Mouse (Mus musculus) c-Kit-positive CD71-positive TER-119-positive erythroid progenitor cells, embryonic 14.5 days (primary cell): Measurements from ENCODE around the gene Dcdc2a.

Source experiments
- DNase-seq: peaks from one replicate; pipeline ENCODE4 v3.0.0-alpha.2; 2013; ENCODE audit warnings: low spot score

Dcdc2a gene

DNA sequence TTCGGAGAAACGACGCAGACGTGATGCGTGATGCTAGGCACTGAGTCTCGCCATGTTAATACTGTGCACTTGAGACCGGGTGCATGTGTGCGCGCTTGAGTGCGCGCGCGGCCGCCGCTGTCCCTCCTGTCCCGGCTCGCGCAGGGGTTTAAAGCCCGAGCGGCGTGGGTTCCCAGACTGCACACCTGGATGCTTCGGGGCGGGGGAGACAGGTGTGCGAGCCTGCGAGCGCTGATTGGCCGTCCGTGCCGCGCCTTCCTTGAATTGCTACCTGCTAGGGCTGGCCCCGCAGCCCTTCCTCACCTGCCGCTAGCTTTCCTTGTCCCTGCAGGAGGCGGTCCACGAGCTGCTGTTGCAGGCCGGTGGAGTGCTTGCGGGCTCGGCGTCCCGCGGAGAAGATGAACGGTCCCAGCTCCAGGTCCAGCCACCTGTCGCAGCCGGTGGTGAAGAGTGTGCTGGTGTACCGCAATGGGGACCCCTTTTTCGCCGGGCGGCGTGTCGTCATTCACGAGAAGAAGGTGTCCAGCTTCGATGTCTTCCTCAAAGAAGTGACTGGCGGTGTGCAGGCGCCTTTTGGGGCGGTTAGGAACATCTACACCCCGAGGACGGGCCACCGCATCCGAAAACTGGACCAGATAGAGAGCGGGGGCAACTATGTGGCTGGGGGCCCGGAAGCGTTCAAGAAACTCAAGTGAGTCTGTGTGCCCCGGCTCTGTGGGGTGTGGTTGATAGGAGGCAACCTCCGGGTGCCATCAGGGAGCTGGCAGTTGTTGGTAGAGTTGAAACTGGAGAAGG lies at the start of gene Dcdc2a:
TSS of gene Dcdc2a (plus strand) at position 132 of the 795 bp plus-strand sequence.
- DNase-seq, result no peak

DNA sequence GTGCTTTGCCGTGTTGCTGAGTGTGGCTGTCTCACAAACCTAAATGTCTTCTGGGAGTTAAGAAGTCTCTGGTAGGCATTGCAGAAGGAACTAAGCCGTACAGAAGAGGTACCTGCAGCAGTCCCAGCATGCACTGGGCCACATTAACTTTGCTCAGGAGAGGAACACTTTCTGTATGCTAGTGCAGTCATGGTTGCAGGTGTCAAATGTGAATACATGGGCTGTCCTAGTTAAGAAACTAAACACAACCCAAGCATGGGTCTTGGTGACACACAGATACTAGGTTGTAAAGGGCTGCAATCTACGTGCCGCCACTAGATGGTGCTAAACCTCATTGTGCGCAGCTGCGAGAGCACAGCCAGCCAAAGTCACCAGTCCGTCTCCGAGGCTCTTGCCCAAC lies 48.7 kb upstream of the Dcdc2a start:
- no peak for DNase-seq

DNA sequence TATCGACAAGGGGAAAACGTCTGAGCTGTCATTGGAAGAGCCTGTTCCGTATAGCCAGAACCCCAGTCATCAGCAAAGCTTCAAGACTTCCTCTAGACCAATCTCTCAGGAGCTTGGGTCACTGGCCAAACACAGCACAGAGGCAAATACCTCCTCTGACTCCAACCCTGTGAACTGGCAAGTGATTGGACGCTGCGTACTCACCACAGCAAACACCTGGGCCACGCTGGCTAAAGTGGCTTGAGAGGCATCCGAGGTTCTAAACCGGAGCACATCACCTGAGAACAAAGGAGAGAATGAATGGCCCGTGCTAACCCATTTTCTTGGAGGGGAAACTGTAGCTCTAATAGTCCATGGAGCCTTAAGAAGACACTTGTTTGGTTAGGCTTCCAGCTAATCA lies 37.5 kb upstream of the Dcdc2a start:
- DNase-seq, result no peak

DNA sequence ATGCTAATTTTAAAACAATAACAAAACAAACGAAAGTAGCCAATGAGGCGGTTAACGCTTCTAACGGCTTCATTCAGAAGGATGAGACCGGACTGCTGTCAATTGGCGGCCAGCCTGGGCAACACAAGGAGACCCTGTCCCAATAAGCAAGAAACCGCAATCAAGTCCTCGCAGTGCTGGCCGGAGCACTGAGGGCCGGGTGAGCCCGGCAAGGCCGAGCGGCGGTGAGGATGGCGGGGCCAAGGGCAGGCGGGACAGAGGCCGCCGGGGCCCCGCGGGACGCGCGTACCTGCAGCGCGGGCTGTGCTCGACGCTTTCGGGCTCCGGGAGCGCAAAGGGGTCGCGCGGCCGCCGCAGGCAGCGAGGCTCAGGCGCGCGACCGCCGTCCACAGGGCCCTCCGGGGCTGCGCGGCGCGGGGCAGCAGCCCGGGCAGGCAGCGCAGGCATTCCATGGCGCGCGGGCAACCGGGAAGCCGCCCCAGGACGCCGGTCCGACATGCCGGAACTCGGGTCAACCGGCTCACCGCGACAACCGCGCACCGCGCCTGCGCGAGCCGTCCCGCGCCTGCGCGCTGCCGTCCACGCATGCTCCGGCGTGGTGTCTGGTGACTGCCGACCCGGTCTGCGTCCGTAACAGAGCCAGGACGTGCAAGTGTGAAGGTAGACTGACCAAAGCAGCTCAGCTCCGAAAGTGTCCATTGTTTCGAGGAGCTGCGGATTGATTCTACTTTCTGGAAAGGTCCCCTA lies 35.8 kb upstream of the Dcdc2a start, which contains the start of gene Mrs2:
TSS of gene Mrs2 (minus strand) at position 587 of the 747 bp plus-strand sequence.
- peak; percentile 79 for DNase-seq

DNA sequence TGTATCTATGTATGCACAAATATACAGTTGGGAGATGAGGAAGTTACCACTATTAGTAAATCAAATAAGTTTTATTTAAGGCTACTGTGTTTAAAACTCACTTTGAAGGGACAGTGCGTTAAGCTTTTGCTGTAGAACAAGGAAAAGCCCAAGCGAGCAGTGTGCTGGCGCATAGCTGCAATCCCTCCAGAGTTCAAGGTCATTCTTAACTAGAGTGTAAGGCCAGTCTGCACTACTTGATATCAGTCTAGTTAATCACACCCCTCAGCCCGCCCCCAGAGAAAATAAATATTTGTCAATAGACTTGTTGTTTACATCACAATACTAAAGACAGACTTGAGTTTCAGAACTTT lies 35.3 kb upstream of the Dcdc2a start:
- no peak for DNase-seq

DNA sequence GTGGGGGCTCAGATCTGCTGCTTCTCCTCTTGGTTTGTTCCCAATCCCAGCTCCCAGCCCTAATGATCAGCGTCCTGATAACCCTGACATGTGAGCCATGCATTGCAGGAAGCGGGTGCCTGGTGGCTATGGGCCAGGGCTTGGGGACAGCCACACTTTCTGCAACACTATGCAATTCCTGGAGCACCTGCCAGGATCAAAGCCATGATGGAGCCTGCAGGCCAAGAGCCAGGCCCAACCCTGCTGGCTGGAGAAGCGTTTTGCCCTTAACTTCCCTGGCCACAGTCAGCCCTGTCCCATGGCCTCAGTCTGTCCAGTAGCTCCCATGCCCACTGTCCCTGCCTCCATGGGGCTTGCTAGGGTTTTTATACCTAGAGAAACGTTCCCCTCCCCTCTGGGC lies 33.4 kb upstream of the Dcdc2a start:
- DNase-seq, result no peak

DNA sequence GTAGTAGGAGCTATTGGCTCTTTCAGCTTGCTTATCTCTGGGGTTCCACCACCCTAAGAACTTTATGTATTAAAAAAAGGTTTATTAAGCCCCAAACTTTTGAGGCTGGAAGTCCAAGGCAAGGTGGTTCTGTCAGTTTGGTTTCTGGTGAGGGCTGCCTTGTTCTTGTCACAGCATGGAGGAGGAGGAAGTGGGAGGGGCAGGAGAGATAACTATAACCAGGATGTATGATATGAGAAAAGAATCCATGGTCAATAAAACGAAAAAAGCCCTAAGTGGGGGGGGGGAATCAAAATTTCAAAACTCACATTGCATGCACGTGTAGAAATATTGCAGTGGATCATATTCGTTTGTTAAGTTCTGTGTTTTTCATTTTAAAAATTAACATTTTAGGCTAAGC lies 32.7 kb upstream of the Dcdc2a start:
- no peak for DNase-seq

DNA sequence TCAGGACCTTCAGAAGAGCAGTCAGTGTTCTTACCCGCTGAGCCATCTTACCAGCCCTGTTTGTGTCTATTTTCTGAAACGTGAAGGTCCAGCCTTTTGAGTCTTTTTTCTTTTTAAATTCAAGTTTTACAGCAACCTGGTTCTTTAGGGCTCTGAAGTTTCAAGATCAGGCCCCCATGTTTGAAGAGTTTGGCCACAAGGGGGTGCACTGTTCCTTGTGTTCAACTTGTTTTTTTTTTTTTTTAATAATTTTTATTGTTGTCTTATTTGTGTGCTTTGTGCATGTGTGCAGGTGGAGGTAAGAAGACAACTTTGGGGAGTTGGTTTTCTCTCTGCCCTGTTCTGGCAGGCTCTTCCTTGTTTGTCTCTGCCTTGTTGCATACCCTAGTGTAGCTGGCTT lies 31.1 kb upstream of the Dcdc2a start:
- DNase-seq, result peak; percentile 35

DNA sequence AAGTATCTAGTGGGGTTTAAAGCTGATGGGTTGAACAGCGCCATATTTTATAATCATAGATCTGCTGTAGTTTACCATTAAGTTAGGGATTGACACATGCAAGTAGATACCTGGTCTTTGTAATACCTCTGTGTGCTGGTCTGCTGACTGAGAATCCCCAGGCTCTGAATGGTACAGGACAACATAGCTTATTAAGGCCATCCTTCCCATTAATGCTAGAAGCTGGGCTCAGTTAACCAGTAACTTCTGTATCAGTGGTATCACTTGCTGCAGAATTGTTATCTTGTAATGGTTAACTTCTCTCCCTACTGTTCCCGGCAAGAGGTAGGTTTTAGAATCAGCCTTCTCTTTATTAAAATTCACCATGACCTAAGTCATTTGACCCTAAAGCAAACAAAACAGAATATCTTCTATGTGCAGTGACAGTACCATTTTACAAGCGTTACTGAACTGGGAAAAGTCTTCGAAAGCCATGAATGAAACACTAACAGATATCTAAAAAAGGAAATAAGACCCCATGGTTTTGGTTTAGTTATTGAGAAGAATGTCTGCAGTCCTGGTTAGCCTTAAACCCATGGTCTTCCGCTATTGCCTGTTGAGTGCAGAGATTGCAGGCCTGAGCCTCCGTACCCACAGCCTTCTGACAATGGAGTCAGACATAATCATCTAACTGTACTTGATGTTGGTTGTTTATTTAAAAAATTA lies 29.2 kb upstream of the Dcdc2a start:
- DNase-seq, result no peak

DNA sequence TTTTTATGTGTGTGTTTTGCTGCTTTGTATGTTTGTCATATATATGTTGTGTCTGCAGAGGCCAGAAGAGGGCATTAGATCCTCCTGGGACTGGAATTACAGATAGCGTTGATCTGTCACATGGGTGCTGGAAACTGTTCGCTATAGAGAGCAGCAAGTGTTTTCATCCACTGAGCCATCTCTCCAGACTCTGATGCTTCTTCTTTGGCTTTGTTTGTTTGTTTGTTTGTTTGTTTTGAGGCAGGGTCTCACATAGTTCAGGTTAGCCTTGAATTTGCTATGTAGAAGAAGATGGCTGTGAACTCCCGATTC lies 28.7 kb upstream of the Dcdc2a start:
- no peak for DNase-seq

DNA sequence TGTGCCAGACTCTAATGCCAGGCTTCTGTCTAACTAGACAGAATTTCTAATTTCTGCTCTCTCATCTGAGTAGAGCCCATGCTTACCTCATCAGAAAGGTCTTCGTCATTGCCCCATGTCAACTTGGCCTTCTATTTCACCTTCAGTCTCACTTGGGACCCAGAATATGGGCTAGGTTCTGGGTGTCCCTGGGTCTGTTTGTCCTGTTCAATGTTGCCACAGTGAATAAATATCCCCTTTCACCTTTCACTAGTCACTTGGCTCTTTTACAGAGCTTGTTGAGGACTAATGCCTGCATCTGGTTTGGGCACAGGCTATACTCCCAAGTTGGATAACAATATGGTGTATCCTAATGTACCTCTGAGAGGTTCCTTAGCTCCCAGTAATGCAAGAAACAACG lies 16.3 kb upstream of the Dcdc2a start:
- no peak for DNase-seq

DNA sequence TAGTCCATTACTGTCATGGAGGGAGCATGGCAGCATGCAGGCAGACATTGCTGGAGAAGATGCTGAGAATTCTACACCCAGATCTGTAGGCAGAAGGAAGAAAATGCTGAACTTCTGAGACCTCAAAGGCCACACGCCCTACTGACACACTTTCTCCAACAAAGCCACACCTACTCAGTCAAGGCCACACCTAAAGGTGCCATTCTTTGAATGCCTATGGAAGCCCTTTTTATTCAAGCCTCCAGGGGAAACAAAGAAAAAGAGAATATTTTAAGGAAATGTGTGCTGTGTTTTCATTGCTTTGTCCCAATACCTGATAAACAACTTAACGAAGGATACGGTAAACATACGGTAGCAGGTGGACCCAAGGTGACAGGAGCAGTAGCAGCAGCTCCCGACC lies 3.1 kb upstream of the Dcdc2a start:
- no peak for DNase-seq

DNA sequence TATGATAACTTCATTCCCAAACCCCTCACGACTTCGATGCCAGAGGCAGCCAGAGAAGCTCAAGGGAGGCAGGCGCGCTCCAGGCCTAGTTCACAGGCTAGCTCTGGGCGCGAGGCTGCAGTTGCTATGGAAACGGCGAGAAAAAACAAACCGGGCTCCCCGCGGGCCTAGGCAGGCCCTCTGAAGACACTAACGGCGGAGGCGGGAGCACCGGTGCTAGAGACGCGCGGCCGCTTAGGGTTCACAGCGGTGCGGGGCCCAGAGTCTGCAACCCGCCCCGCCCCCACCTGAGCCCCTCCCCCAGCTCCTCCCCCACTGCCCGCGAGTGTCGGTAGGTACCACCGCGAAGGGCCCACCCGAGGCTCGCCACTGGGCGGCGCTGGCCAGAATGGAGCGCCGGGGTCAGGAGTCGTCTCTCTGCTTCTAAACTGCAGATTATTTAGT lies 671 bp upstream of the Dcdc2a start:
- DNase-seq, result no peak

DNA sequence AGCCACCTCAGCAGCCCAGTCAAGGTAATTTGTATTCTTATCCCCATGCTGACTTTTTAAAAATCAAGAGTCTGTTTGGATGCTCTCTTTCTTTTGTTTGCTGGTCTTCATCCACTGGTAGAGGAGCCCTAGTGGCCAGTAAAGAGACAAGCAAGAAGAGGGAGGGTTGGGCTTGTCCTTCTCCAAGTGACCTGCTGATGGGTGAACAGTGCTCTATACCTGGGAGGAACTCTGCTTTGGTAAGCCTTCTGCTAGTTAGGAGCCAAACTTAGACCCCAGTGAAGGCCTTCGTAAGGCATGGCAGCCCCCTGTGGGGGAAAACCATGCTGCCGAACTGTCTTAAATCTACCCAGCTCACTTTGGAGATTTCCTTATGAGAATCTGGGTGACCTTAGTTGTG lies 10.9 kb downstream of the Dcdc2a start:
- DNase-seq, result no peak

DNA sequence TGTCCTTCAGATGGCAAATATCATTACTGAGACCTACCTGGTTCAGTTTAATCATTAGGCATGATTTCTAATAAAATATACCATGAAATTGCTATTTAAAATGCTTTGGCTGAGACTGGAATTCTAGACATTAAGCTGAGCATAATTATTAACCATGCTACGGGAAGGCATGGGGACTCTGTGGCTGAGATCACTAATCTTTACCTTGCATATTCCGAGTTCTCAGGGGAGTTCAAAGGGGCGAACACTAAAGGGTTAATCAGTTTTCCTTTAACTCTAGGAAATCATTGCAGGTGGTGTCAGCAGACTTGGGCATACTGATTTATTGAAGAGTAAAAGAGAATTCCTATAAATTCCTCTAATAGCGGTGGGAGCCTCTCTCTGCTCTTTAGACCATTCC lies 11.4 kb downstream of the Dcdc2a start:
- no peak for DNase-seq

DNA sequence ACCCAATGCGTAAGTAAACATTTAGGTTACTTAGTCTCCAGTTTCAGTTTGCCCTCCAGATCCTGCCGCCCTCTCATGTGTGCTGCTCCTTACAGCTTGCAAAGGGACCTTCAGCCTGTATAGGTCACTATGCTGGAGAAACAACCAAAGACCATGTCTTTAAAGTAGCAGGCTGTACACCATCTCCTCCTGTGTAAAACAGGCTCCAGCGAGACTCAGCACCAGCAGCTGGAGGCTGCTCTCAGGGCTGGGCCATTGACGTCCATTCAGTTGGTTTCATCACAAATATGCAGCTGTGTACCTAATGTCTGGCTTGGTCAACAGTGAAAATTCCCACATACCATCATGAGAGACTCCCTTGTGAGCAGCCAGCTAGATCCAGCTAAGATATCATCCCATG lies 14.0 kb downstream of the Dcdc2a start:
- no peak for DNase-seq

DNA sequence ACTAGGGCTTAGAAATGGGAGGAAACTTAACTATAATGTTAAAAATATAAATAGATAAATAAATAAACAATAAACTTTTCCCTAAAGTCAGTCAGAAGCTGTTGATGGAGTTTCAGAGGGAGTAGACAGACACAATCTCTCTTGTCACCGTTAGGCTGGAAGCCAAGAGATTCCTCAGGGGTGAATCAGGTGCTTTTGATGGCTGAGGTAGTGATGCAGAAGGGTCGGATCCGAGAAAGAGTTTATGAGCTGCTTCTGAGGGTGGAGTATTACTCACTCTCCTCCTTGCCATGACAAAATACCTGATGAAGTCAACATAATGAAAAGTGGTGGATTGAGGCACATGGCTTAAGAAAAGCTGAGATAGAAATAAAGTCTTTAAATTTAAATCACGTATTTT lies 15.0 kb downstream of the Dcdc2a start:
- no peak for DNase-seq

DNA sequence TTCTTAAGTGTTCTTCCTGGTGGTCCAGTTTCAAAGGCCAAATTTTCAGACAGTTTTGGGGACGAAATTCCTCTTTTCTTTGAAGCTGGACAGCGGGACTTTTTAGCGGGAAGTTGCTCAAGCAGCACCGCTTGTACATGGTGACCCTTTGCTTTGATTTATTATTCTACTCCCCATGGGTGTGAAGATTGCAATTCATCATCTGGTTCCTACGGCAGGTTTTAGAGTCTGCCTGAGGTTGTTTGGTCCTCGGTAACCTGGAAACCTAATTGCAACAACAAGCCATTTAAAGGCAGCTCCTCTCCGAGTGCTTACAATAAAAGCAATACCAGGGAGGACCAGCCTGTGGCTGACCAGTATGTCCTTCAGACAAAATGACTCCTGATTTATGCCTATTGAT lies 21.5 kb downstream of the Dcdc2a start:
- DNase-seq, result no peak

DNA sequence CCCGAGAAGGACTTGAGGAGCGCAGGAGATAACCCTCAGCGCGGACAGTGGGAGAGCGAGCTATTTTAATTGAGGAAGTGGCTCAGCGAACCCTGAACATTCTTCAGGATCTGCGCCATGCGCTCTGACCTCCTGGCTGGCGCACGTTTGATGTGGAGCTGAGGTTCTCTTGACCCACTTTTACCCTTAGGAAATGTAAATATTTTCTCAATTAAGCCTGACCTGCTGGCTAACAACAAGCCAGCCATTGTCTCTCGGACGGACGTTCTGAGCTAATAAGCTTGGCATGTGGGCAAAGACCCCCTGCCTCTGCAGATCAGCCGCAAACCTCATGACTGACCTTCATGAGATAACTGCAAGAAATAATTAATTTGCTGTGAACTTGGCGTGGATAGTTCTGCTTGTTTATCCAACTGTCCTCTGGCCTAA lies 27.4 kb downstream of the Dcdc2a start:
- DNase-seq, result no peak

DNA sequence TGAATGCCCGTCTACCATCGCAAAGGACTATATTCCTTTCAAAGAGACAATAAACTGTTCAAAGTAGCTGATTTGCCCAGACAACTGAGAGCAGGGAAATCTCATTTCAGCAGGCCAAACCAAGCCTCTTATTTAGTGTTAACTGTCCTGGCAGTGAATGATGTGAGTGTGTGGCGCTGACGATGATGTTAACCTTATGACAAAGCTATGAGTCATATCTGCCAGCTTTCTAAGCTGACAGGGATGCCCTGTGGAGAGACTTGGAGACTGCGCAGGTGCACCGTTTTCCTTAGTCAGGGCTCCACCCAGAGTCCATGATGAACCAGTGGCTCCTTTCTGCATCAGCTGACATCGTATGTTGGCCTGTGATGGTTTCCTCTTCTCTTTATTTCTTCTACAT lies 29.3 kb downstream of the Dcdc2a start:
- DNase-seq, result no peak

DNA sequence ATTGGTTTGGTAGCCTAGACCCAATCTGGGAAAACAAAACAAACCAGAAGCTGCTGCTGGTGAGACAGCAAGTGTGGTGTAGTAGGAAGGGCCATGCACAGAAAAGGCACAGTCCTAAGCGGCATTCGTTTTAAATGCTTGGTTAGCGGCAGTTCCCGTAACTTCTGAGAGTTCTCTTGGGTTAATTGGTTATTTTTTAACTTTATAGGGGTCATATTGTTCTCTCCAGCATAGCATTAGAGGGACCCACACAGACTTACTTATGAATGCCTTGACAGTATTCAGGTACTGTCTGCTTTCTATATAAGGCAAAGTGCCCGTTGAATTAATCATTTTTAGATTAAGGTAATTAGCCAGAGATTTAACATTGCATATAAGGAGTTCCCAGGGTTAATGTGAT lies 35.5 kb downstream of the Dcdc2a start:
- DNase-seq, result no peak

DNA sequence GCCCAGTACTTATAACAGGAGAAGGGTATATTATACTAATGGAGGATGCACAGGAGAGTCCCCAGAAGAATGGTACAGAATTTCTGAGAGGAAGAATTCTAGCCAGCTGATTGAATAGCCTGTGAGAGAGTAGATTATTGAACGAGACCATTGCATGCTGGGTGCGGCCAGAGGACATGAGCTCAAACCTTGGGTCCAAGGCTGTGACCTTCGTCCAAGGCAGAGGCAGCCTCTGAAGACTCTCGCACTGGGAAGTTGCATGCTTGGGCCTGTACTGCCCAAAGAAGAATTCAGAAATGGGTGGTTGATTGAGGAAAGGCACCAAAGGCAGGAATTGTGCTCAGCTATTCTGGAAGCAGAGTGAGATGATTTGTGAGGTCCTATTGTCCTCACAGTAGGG lies 38.0 kb downstream of the Dcdc2a start:
- DNase-seq, result no peak

DNA sequence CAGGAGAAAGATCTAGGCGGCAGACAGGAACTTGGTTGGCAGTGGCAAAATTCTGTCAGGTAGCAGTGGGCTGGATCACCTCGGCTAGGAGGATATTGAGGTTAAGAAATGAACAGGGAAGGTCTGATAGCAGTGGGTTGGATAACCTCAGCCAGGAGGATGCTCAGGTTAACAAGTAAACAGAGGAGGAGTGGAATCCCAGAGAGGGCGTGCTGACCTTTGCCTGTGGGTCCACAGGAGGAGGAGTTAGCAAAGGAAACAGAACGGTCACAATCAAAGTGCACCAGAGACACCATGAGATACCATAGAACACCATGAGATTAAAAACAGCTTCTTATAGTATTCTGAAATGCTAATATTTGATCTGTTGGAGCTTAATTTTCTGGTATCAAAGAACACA lies 38.6 kb downstream of the Dcdc2a start:
- no peak for DNase-seq
